Mouse (Mus musculus) CH12F3 (cell line): ENCODE measurements around the gene Rps9.

Source experiments
- in situ Hi-C: fragments of 300-500 bp; cut with MboI; formaldehyde crosslinking; loops from 2 replicates; pipeline ENCODE4 v1.14.3; 2020; ENCODE audit warnings: low sequenced_read_pairs

Rps9 gene

GRCm38 (mm10) chr7:3703879-3704441, at the start of gene Rps9:
TSS of gene Rps9 (plus strand) at chr7:3703993.
- in situ Hi-C loops: no loop called here

- in situ Hi-C loops: no loop called here
Measured at GRCm38 (mm10) chr7:3656966-3657365, 46.8 kb upstream of the Rps9 start.

- in situ Hi-C loops: no loop called here
Measured at GRCm38 (mm10) chr7:3658578-3658977, 45.2 kb upstream of the Rps9 start.

- in situ Hi-C loops: no loop called here
Measured at GRCm38 (mm10) chr7:3664524-3665214, 39.1 kb upstream of the Rps9 start.

GRCm38 (mm10) chr7:3665215-3666114, 38.3 kb upstream of the Rps9 start, which contains the start of gene Leng1:
TSS of gene Leng1 (minus strand) at chr7:3665840.
- in situ Hi-C loops: no loop called here

- in situ Hi-C loops: no loop called here
Measured at GRCm38 (mm10) chr7:3666921-3667391, 36.8 kb upstream of the Rps9 start.

GRCm38 (mm10) chr7:3674507-3675227, 29.1 kb upstream of the Rps9 start:
- in situ Hi-C loops: no loop called here

GRCm38 (mm10) chr7:3675228-3675548, 28.6 kb upstream of the Rps9 start:
- in situ Hi-C loops: no loop called here

- in situ Hi-C loops: no loop called here
Measured at GRCm38 (mm10) chr7:3676371-3676770, 27.4 kb upstream of the Rps9 start.

GRCm38 (mm10) chr7:3677342-3677741, 26.5 kb upstream of the Rps9 start, which contains the start of gene Tmc4:
TSS of gene Tmc4 (minus strand) at chr7:3677553.
- in situ Hi-C loops: no loop called here

GRCm38 (mm10) chr7:3683908-3684550, 19.8 kb upstream of the Rps9 start:
- in situ Hi-C loops: no loop called here

- in situ Hi-C loops: no loop called here
Measured at GRCm38 (mm10) chr7:3684698-3685097, 19.1 kb upstream of the Rps9 start.

GRCm38 (mm10) chr7:3685400-3686187, 18.2 kb upstream of the Rps9 start:
- in situ Hi-C loops: no loop called here

- in situ Hi-C loops: no loop called here
Measured at GRCm38 (mm10) chr7:3691919-3692318, 11.9 kb upstream of the Rps9 start.

GRCm38 (mm10) chr7:3692382-3692986, 11.3 kb upstream of the Rps9 start, which contains the start of gene Tsen34:
TSS of gene Tsen34 (plus strand) at chr7:3692863.
- in situ Hi-C loops: no loop called here

- in situ Hi-C loops: no loop called here
Measured at GRCm38 (mm10) chr7:3692987-3693808, 10.6 kb upstream of the Rps9 start, which contains the start of gene Mboat7. TSS of gene Mboat7 (minus strand) at chr7:3693523.

- in situ Hi-C loops: no loop called here
Measured at GRCm38 (mm10) chr7:3693809-3694075, 10.1 kb upstream of the Rps9 start.
